Mouse (Mus musculus) testis, adult 2 months (tissue): ENCODE measurements at regions not wholly inside any gene's neighbourhood (a gene's known extent, or its start where the extent isn't known, plus 50 kb on each side); places are given as distances from the start of the nearest gene placed in this dataset.

Experiments
- CTCF ChIP-seq: fragments of 200-500 bp; IDR thresholded peaks from 2 replicates; pipeline ENCODE4 v1.5.1; 2012; ENCODE audit warnings: low read depth, mild to moderate bottlenecking, inconsistent platforms, low read length, moderate library complexity; ENCODE audit not compliant: control insufficient read depth, insufficient read depth, insufficient replicate concordance
- POLR2A ChIP-seq: fragments of 200-500 bp; IDR thresholded peaks from 2 replicates; pipeline ENCODE4 v1.6.1; 2012; ENCODE audit warnings: low read depth, mild to moderate bottlenecking, inconsistent platforms, low read length, moderate library complexity; ENCODE audit not compliant: control insufficient read depth

GRCm38 (mm10) chr1:77183965-77184364 lies 330.9 kb downstream of the Epha4 start:
- TF ChIP-seq CTCF, result no peak
- TF ChIP-seq POLR2A, result no peak
